Mouse (Mus musculus): ENCODE measurements around the gene Pam16.

Gene Pam16

DNA sequence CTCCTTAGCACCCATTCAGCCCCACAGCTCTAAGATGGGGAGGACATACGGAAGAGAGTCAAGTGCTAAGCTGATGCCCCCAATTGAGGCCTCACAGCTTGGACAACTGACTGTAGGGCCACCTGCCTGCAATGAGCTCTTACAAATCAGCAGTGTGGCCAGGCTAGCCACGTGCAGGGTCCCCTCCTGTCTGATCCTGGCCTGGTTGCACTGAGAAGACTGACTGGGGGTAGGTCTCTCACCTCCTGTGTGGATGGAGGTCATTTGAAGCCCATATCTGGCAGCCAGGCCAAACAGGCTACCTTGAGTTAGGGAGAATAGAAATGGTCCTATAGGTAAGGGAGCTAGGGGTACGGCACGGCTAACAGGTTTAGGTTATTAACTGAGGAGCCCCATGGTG is 21.1 kb upstream of the Pam16 start:
- DNase-seq, result no peak

GRCm38 (mm10) chr16:4643670-4644419 is 19.1 kb upstream of the Pam16 start:
- no peak for DNase-seq

GRCm38 (mm10) chr16:4642937-4643336 is 18.1 kb upstream of the Pam16 start:
- no peak for DNase-seq

GRCm38 (mm10) chr16:4642190-4642589 is 17.4 kb upstream of the Pam16 start:
- no peak for DNase-seq

GRCm38 (mm10) chr16:4641119-4641838 is 16.5 kb upstream of the Pam16 start:
- DNase-seq, result no peak

DNA sequence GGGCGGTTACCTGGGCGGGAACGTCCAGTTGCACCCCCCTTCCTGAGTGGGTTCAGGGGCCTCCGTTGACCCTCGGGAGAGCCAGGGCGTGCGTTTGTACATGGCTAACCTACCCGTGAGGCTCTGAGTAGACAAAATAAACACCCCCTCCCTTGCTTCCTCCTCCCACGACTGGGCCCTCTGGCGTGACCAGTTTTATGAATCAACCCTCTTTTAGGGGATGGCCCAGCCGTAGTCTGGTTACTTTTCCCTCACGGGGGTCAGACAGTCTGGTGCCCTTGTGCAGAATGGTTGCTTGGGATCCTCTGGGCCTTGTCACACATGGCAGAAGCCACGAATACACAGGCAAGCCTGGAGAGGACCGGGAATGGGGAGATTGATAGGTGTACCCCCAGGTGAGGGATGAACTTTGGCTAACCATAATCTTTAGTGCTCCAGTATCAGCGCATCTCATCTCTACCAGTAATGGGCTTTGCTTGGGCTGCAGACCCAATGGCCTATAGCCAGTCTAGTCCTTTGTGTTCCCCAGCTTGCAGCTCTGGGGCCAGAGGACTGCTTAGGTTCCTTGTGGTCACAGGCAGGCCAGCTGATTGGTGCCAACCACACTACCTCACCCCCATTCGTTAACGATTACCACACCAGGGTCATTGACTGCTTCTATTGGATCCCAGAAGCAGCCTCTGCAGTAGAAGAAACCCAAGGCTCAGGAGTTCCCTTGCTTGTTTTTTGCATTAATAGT is 15.6 kb upstream of the Pam16 start:
- no peak for DNase-seq

GRCm38 (mm10) chr16:4639831-4640237 is 15.0 kb upstream of the Pam16 start, which contains the start of the genes Vasn and Dnaja3:
Gene Vasn, plus strand, starts transcription at chr16:4639941.
Gene Dnaja3, plus strand, starts transcription at chr16:4639989.
- DNase-seq, result no peak

DNA sequence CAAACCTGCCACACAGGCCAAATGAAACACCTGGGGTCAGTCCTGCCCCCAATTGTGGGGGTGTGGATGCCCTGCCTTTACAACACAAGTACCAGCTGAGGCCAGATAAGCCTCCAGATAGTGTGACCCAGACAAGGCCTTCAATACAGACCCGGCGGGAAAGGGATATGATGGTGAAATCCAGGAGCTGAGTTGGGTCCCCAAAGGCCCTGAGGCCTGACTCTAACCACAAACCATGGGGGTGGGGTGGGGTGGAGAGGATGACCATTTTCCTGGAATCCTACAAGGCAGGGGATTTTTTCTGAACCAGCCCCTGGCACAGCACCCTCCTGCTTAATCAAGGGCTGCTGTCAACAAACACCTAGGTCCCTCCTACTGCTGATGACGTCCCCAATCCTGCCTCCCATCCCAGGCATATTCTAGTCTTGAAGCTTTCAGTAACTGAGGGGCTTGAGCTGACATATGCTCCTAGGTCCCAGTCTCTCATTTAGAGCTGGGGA is 14.2 kb upstream of the Pam16 start:
- no peak for DNase-seq

GRCm38 (mm10) chr16:4635760-4636159 is 11.0 kb upstream of the Pam16 start:
- DNase-seq, result no peak

DNA sequence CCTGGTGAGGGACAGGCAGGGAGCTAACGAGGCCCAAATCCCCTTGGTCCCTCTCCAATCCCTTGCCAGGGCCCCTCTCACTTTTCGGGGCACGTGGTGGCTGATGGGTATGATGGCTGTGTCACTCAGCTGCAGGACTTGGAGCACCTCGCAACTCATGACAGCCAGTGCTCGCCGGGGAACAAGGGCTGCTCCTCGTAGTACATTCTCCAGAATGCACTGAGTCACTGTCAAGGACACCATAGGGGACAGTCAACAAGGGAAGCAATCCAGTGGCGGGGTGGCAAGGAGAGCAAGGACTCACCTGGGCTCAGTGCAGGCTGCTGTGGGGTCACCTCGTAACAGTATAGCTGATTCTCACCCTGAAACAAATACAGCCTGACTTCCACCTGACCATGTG is 9.9 kb upstream of the Pam16 start:
- DNase-seq, result no peak

GRCm38 (mm10) chr16:4633661-4634060 is 8.9 kb upstream of the Pam16 start:
- no peak for DNase-seq

GRCm38 (mm10) chr16:4632050-4632449 is 7.3 kb upstream of the Pam16 start:
- DNase-seq, result no peak

DNA sequence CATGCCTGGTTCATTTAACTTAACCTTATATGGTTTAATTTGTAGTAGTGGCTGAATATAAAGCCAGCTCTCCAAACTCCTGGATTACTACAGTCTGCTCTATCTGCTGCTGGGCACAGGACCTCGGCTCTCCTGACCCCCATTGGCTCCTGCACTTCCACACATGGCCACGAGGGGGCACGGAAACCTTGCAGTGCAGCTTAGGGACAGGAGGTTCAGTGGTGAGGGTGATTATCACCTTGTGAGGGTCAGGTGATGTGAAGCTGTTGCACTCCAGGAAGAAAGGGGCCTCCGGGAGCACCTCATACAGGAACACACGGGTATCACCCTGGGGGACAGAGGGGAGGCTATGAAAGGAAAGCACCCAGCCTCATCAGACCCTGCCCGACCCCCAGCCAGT is 5.2 kb upstream of the Pam16 start:
- peak; percentile 48 to 62 for DNase-seq

GRCm38 (mm10) chr16:4628898-4629419 is 4.2 kb upstream of the Pam16 start:
- DNase-seq, result no peak

DNA sequence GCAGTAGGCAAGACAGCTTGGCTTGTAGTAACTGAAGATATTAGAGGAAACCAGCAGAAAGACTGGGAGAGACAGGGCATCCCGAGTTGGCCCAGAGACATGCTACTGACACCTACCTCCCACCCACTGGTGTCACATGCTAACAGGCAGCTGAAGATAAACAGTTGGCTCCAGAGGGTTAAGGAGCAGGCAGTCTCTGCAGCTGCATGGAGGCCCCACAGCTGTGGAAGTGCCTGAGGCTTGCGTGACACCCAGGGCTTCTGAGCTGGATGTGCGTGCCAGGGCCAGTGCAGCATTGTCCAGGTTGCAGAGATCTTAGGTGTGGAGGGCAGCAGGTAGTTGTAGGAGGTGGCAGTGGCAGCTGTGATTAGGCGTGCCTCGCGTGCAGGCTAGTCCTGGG is 2.3 kb upstream of the Pam16 start:
- no peak for DNase-seq

- no peak for DNase-seq
These were observed 714 bp downstream of the Pam16 start for GRCm38 (mm10) chr16:4624074-4624473.

- no peak for DNase-seq
These were observed 8.0 kb downstream of the Pam16 start for GRCm38 (mm10) chr16:4616829-4617228.

GRCm38 (mm10) chr16:4615297-4615696 is 9.5 kb downstream of the Pam16 start:
- DNase-seq, result no peak

GRCm38 (mm10) chr16:4614639-4615038 is 10.1 kb downstream of the Pam16 start:
- DNase-seq, result no peak

GRCm38 (mm10) chr16:4613736-4614135 is 11.1 kb downstream of the Pam16 start:
- no peak for DNase-seq

DNA sequence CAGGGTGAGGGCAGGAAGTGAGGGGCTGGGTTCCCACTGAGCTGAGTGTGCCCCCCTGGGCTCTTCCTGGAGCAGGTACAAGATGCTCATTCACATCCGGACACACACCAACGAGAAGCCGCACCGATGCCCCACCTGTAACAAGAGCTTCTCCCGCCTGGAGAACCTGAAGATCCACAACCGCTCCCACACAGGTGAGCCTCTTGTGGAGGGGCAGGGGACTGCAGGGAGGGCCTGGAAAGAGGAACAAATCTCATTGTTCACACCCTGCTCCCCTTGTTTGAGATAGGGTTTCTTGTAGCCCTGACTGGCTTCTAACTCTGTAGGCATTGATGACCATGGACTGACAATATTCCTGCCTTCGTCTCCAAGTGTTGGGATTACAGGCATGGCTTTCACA is 13.1 kb downstream of the Pam16 start:
- no peak for DNase-seq

GRCm38 (mm10) chr16:4611193-4611592 is 13.6 kb downstream of the Pam16 start:
- DNase-seq, result no peak

DNA sequence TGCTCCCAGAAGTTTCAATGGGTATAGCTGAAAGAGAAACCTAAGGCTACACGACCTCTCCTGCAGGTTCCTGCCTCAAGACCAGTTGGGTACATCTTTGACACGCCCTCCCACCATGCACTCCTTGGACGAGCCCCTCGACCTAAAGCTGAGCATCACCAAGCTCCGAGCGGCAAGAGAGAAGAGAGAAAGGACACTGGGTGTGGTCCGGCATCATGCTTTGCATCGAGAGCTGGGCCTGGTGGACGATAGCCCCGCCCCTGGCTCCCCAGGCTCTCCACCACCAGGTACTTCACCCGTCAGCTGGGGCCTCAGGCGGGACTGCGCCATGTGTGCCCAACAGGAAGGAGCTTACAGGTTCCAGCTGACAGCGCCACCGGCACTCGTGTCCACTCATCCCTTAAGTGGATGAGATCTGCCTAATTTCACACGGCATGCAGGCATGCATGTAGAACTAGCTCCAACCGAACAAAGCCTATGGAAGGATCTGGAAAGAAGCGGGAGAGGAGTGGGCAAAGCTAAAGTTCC is 16.2 kb downstream of the Pam16 start:
- no peak for DNase-seq
